Mouse (Mus musculus): ENCODE data around the gene Il2.

Il2 gene

DNA sequence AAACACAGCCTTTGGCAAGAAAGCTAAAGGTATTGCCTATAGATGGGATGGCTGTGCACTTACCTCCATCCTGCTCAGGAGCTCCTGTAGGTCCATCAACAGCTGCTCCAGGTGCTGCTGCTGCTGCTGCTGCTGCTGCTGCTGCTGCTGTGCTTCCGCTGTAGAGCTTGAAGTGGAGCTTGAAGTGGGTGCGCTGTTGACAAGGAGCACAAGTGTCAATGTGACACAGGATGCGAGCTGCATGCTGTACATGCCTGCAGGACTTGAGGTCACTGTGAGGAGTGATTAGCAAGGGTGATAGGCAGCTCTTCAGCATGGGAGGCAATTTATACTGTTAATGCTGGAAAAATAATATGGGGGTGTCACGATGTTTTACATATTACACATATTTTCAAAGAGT is at the start of gene Il2:
Gene Il2, minus strand, starts transcription at position 305 of the 400 bp plus-strand sequence.
- DNase-seq, result peak; percentile 6

GRCm38 (mm10) chr3:37174711-37175572 is 49.2 kb upstream of the Il2 start:
- DNase-seq, result no peak

GRCm38 (mm10) chr3:37173285-37173684 is 47.5 kb upstream of the Il2 start:
- DNase-seq, result no peak

DNA sequence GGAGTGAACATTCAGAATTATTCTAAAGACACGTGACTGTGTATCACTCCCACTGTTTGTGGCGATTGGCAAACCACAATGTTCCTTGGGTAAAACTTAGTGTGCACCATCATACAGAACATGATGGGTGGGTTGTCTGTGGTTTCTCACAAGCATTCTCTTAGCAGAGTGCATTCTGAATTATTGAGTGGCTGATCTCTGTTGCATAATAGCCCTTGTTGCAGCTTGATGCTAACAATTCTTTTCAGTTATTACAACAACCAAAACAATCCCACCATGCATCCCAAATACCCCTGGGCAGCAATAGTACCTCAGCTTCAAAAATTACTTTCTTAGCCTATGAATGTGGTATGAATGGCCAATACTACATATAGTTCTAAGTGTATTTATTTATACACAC is 43.5 kb upstream of the Il2 start:
- DNase-seq, result no peak

DNA sequence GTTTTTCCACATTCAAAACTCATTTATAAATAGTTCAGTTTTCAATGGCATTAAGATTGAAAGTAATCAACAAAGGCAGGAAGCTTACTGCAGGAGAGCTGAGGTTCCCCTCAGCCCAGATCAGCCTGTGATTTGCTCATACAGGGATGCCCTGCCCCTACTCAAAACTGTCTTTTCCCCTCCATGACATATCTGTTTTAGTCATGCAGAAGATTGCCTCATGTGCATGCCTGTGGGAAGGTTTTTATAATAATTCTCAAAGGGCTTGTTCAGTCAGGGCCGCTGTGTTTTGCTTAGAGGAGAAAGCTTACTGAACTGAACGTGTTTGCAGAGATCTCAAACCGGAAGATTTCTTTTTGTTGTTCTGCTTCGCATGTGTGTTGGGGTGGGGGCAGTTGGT is 35.3 kb upstream of the Il2 start:
- no peak for DNase-seq

GRCm38 (mm10) chr3:37158246-37158645 is 32.5 kb upstream of the Il2 start:
- no peak for DNase-seq

GRCm38 (mm10) chr3:37157082-37157481 is 31.3 kb upstream of the Il2 start:
- DNase-seq, result no peak

- DNase-seq, result no peak
These were observed 28.6 kb upstream of the Il2 start for GRCm38 (mm10) chr3:37154396-37154795.

- DNase-seq, result no peak
These were observed 27.2 kb upstream of the Il2 start for GRCm38 (mm10) chr3:37153004-37153403.

GRCm38 (mm10) chr3:37152274-37152673 is 26.5 kb upstream of the Il2 start:
- DNase-seq, result peak; percentile 12

DNA sequence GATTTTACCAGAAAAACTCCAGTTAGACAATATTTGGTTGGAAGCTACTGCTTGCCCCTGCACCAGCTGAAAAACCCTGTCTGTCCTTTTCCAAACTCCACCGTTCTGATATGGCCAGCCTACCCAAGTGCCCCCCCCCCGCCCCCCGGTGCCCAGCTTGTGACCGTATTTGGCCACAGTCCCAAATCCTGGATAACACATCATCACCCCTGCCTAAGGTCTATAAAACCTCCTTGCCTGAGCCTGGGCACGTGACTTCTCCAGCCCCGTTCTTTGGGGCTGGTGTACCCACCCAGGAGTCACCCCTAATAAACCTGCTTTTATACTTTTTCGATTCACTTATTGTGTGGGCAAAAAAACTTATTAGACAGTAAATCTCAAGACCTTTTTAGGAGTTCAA is 21.1 kb upstream of the Il2 start:
- no peak for DNase-seq

DNA sequence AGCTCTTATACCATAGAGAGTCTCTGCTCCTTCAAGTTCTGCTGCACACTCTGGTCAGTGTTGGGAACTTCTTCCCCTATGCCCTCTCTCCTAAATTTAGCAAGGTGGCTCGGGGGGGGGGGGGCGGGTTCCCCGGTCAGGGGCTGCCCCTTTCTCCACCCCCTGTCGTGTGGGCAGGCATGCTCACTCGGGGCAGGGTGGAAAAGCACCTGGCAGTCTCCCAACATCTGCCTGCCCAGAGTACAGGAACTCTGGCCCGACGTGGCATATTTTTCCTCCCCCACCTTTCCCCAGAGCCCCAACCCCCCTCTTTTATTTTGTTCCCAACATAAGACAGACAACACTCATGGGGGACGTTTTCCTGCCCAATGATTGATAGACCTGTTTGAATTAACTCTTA is 20.6 kb upstream of the Il2 start:
- no peak for DNase-seq

DNA sequence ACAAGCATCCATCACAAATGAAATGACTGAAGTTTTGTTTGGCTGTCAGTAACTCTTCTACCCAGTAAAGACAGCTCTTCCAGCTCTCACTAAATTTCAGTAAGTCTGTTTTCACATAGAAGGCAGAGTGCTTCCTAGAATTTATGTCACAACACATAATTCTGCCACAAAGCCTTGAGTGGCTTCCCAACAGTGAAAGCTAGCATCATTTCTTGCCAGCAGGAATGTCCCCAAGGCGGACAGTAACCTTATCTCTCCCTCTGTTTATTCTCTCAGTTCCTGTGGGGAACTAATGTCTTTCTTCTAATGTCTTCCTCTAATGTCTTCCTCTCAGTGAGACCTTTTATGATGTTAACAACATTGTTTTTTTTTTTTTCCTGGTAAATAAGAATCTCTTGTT is 19.2 kb upstream of the Il2 start:
- DNase-seq, result no peak

DNA sequence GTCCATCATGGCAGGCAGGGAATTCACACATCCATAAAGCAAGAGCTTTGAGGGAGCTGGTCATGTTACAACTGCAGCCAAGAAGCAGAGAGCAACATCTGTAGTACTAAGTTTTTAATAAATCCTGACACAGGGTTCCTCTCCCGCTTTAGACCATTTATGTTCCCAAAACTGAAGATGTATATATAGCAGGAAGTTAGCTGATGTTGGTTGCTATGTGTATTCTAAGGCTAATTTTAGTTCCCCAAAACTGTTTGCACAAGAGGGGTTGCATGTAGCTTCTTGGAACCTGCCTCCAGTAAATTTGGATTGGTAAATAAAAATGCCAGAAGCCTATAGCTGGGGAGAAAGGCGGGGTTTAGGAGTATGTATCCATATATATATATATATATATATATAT is 16.1 kb upstream of the Il2 start:
- DNase-seq, result no peak

GRCm38 (mm10) chr3:37140168-37140906 is 14.6 kb upstream of the Il2 start:
- no peak for DNase-seq

DNA sequence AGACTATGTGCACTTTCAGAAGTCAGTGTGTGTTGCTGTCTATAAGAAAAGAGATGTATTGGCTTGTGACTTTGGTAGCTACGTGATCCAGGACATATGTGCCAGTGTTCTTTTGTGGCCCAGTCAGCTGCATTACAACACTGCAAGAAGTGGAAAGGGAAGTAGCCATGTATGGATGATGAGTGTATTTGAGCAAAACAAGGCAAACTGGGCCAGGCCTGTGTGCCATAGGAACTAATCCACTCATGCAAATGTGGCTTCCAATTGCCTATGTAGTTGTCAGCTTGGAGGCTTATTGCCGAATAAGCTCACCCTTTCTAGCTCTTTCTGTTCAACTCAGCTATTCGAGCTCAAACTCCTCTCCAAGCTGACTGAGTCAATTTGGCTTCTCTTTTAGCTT is 13.4 kb upstream of the Il2 start:
- DNase-seq, result no peak

- no peak for DNase-seq
These were observed 11.5 kb upstream of the Il2 start for GRCm38 (mm10) chr3:37137231-37137630.

- DNase-seq, result no peak
These were observed 3.3 kb upstream of the Il2 start for GRCm38 (mm10) chr3:37129063-37129462.

DNA sequence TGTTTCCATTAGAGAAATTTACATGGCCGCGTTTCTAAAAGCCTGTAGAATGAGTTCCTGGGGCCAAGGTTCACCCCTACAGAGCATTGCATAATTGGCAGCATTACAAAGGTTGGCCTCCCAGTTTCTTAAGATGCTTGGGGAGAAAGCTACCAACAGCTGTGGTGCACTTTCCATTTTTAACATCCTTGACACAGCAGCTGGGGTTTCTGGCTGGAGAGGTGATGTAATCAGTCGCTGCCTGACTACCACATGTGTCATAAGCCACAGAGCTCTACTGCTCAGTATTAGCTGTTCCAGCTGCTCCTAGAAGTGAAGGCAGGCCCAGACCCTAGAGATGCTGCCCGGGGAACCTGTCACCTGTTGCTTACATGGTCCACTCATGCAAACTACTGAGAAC is 2.5 kb upstream of the Il2 start:
- DNase-seq, result no peak

GRCm38 (mm10) chr3:37126162-37126561 is 403 bp upstream of the Il2 start:
- DNase-seq, result no peak

GRCm38 (mm10) chr3:37090721-37091120 is 35.0 kb downstream of the Il2 start:
- no peak for DNase-seq

- no peak for DNase-seq
These were observed 40.9 kb downstream of the Il2 start for GRCm38 (mm10) chr3:37084860-37085259.

GRCm38 (mm10) chr3:37073211-37073610 is 52.5 kb downstream of the Il2 start:
- DNase-seq, result peak; percentile 19
